Mouse (Mus musculus) heart, postnatal 0 days (tissue): ENCODE data around the gene Olfr211.

Source experiments
- CTCF ChIP-seq: IDR thresholded peaks from 2 replicates; pipeline ENCODE4 v1.5.1; 2016; ENCODE audit warnings: antibody characterized with exemption, control low read depth, low read depth
- EP300 ChIP-seq: IDR thresholded peaks from 2 replicates; pipeline ENCODE4 v1.6.1; 2016; ENCODE audit warnings: antibody characterized with exemption, low read depth

GRCm38 (mm10) chr6:116459232-116459631, 29.7 kb upstream of the Olfr211 start:
- TF ChIP-seq CTCF (no peak), EP300 (no peak)
